Mouse (Mus musculus) testis, adult 2 months (tissue): Measurements from ENCODE around the gene Tpsb2.

Experiments
- CTCF ChIP-seq: fragments of 200-500 bp; IDR thresholded peaks from 2 replicates; pipeline ENCODE4 v1.5.1; 2012; ENCODE audit warnings: low read depth, mild to moderate bottlenecking, inconsistent platforms, low read length, moderate library complexity; ENCODE audit not compliant: control insufficient read depth, insufficient read depth, insufficient replicate concordance
- POLR2A ChIP-seq: fragments of 200-500 bp; IDR thresholded peaks from 2 replicates; pipeline ENCODE4 v1.6.1; 2012; ENCODE audit warnings: low read depth, mild to moderate bottlenecking, inconsistent platforms, low read length, moderate library complexity; ENCODE audit not compliant: control insufficient read depth

- peak; percentile 96; the same call in 1 of the 2 replicates for TF ChIP-seq CTCF
- TF ChIP-seq POLR2A, result no peak
These were observed 32.2 kb upstream of the Tpsb2 start for GRCm38 (mm10) chr17:25333943-25334342.
